Mouse (Mus musculus): Measurements from ENCODE around the gene Ank2. TPM values are rescaled to one million over a fixed set of nuclear protein-coding genes. Genes with fewer than 3 reads are reported as not detected.

Gene Ank2
- total RNA-seq, 1 experiment from 2014 or later, result 0.25 TPM

- no peak for ATAC-seq (replicated peaks in 1 of 2; ENCODE audit: insufficient read depth in 1 of 2, low FRiP score in 2 of 2, low TSS enrichment in 1 of 2, low read depth in 1 of 2, poor library complexity in 2 of 2, severe bottlenecking in 2 of 2)
Observed at GRCm38 (mm10) chr3:127282277-127282676, 216.9 kb downstream of the Ank2 start.

GRCm38 (mm10) chr3:127281390-127281789, 217.8 kb downstream of the Ank2 start:
- no peak for ATAC-seq (replicated peaks in 1 of 2; ENCODE audit: insufficient read depth in 1 of 2, low FRiP score in 2 of 2, low TSS enrichment in 1 of 2, low read depth in 1 of 2, poor library complexity in 2 of 2, severe bottlenecking in 2 of 2)

DNA sequence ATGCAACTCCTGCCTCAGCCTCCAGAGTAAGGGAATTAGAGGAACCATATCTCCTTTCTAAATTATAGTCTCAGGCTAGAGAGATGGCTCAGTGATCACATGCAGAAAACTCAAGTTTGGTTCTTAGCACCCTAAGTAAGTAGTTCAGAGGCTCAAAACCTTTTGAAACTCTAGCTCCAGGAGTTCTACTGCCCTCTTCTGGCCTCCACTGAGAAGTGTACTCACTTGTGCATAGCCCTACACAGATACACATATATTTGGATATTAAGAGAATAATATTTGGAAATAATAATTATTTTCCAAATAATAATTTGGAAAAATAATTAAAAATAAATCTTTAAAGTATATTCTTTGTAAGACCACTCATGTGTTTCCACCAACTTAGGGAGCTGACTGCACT, 218.8 kb downstream of the Ank2 start:
- no peak for ATAC-seq (replicated peaks in 1 of 2; ENCODE audit: insufficient read depth in 1 of 2, low FRiP score in 2 of 2, low TSS enrichment in 1 of 2, low read depth in 1 of 2, poor library complexity in 2 of 2, severe bottlenecking in 2 of 2)

DNA sequence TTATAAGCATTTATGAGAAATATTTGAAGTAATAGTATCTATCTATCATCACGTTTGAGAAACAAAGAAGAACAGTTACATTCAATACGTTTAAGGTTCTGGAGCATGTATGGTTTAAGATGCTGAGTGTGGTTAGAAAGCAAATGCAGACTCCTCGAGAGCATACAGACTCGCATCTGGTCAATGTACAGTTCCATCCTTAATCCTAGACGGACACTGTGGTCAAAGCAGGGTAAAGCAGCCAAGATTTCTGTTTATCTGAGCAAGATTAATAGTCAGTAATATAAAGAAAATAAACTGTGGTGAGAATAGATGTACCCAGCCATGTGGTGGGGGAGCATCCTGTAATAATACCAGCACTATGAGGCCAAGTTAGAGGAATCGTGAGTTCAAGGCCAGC, 223.2 kb downstream of the Ank2 start:
- ATAC-seq (replicated peaks in 1 of 2; ENCODE audit: insufficient read depth in 1 of 2, low FRiP score in 2 of 2, low TSS enrichment in 1 of 2, low read depth in 1 of 2, poor library complexity in 2 of 2, severe bottlenecking in 2 of 2), result no peak

DNA sequence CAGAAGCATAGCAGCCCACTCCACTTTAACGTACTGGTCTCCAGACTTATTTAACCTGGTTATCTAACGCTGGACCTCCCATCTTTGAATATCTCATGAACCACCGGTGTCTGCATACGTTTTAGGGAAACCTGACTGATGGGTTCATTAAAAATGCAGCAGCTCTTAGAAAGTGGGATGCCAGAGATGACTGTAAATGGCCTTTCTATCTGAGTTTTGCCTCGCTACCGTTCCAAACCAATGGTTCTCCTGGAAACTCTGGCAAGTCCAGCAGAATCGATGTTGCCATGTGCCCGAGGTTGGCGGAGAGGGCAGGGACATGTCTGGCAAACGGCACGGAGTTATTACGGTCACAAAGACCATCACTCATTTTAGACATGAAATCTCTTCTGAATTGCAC, 226.3 kb downstream of the Ank2 start:
- ATAC-seq (replicated peaks in 1 of 2; ENCODE audit: insufficient read depth in 1 of 2, low FRiP score in 2 of 2, low TSS enrichment in 1 of 2, low read depth in 1 of 2, poor library complexity in 2 of 2, severe bottlenecking in 2 of 2), result no peak

- ATAC-seq (replicated peaks in 1 of 2; ENCODE audit: insufficient read depth in 1 of 2, low FRiP score in 2 of 2, low TSS enrichment in 1 of 2, low read depth in 1 of 2, poor library complexity in 2 of 2, severe bottlenecking in 2 of 2), result no peak
Observed at GRCm38 (mm10) chr3:127269616-127270015, 229.5 kb downstream of the Ank2 start.

DNA sequence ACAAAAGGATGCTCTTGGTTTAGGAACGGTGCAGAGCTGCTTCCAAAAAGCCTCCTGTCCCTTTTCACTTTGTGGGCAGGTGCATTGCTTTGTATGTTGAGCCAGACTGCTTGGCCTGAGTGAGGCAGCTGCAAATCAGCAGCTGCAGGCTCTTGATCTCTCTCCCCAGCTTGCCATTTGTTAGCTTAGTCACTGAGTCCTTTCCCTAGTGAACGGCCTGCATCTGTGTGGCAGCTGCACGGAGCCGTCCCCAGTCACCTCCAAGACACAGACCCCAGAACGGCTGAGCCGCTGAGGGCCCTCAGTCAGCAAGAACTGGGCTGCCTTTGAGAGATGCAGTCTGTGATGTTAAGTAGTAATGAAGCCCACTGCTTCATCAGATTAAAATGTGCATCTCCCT, 231.3 kb downstream of the Ank2 start:
- ATAC-seq (replicated peaks in 1 of 2; ENCODE audit: insufficient read depth in 1 of 2, low FRiP score in 2 of 2, low TSS enrichment in 1 of 2, low read depth in 1 of 2, poor library complexity in 2 of 2, severe bottlenecking in 2 of 2), result no peak

DNA sequence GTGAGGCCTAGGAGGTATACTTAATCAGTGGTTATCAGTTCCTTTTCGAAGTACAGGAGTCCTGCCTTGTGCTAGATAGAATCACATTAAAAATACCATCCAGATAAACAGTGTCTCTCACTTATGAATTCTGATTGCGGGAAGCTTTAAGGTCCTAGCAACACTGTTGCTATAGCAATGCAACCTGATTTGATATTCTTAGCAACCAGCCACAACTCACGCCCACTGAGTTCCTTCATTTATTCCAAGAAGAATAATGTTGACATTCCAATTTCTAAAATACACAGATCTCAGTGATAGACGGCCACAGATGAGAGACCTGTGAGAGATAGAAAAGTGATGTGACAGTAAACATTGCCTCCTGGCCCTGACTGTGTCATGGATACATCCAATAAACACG, 233.4 kb downstream of the Ank2 start:
- ATAC-seq (replicated peaks in 1 of 2; ENCODE audit: insufficient read depth in 1 of 2, low FRiP score in 2 of 2, low TSS enrichment in 1 of 2, low read depth in 1 of 2, poor library complexity in 2 of 2, severe bottlenecking in 2 of 2), result no peak

- no peak for ATAC-seq (replicated peaks in 1 of 2; ENCODE audit: insufficient read depth in 1 of 2, low FRiP score in 2 of 2, low TSS enrichment in 1 of 2, low read depth in 1 of 2, poor library complexity in 2 of 2, severe bottlenecking in 2 of 2)
Observed at GRCm38 (mm10) chr3:127265182-127265581, 234.0 kb downstream of the Ank2 start.

- ATAC-seq (replicated peaks in 1 of 2; ENCODE audit: insufficient read depth in 1 of 2, low FRiP score in 2 of 2, low TSS enrichment in 1 of 2, low read depth in 1 of 2, poor library complexity in 2 of 2, severe bottlenecking in 2 of 2), result no peak
Observed at GRCm38 (mm10) chr3:127260786-127261166, 238.4 kb downstream of the Ank2 start.

DNA sequence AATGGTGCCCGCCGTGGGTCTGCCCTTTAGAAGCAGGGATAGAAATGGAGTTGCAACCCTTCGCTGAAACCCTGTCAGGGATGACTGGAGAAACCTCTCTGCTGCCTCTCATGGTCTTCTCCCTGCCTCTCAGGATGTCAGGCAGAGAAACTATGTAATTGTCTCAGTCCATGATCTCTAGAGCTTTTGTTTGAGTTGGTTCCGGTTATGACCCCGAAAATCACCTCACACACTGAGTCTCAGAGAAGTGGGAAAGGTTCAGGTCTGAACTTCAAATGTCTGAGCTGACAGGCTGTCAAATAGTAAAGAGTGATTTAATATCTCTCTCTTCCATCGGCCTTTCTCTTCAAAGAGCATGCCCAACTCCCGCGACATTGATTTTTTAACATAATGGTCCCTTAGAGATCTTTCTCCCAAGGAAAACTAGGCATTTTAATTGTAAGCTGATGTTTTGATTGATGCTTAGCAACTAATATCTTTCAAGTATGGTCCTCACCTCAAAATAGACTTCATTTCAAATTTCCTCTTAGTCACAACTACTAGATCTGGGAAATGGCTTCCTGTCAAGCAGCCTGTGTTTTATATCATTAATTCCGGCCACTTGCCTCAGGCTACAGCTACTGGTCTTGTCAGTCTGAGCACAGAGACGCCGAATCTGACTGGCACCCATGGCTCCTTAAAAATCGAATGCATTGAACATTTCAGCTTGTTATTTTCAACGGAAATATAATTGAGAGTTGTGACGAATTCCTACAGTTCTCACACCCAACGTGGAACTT, 239.0 kb downstream of the Ank2 start:
- ATAC-seq (replicated peaks in 1 of 2; ENCODE audit: insufficient read depth in 1 of 2, low FRiP score in 2 of 2, low TSS enrichment in 1 of 2, low read depth in 1 of 2, poor library complexity in 2 of 2, severe bottlenecking in 2 of 2), result no peak

DNA sequence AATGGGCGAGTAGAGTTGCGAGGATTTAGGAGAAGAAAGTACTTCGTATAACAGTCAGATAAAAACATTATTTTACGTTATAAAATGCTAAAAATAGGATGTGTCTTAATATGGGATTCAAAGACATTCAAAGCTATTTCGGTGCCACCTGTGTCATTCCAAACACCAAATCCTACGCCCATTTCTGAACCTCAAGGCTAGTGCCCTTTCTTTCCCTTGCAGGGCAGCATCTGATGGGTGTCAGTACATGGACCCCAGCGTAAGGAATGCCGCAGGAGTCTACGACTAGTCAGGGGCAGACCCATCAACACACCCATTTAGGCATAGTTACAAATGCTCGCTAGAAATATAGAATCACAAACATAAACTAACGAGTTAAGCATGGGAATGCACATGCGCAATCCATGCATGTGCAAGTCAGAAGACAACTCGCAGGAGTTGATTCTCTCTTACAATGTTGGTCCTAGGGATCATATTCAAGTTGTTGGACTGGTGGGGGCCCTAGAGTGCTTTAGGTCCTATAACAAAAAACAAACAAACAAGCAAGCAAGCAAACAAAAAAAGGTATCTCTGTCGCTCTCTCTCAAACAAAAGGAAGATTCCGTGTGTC, 240.6 kb downstream of the Ank2 start:
- ATAC-seq (replicated peaks in 1 of 2; ENCODE audit: insufficient read depth in 1 of 2, low FRiP score in 2 of 2, low TSS enrichment in 1 of 2, low read depth in 1 of 2, poor library complexity in 2 of 2, severe bottlenecking in 2 of 2), result no peak

- peak in 1 of 2 experiments; percentile 27; a peak in 2 of 4 replicates for ATAC-seq (replicated peaks in 1 of 2; ENCODE audit: insufficient read depth in 1 of 2, low FRiP score in 2 of 2, low TSS enrichment in 1 of 2, low read depth in 1 of 2, poor library complexity in 2 of 2, severe bottlenecking in 2 of 2)
Observed at GRCm38 (mm10) chr3:127257969-127258368, 241.2 kb downstream of the Ank2 start.

DNA sequence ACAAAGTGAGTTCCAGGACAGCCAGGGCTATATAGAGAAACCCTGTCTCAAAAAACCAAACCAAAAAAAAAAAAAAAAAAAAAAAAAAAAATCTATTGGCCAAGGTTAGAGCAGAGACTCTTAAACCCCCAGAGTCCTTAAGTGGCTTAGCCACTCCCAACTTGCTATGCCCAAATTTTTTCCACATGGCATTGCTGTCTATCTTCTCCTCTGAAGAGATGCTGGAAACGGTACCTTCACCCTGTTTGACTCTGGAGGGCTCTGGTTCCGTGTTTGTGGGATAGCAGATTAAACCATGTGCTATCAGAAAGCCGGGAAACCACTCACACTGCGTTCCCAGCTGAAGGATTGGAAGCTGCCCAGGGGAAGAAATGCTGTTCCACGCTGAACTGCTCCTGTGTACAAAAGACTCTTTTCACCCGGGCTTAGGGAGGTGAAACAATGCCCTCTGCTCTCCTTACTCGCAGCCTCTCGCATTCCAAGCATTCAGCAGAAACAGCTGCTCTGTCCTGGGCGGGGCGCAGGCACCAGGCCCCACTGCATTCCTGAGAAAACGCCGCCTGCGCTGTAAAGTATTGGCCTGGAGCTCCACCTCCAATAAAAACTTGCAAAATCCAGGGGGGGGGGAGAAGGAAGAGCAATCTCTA, 241.7 kb downstream of the Ank2 start:
- peak in 1 of 2 experiments; percentile 7; a peak in 1 of 4 replicates for ATAC-seq (replicated peaks in 1 of 2; ENCODE audit: insufficient read depth in 1 of 2, low FRiP score in 2 of 2, low TSS enrichment in 1 of 2, low read depth in 1 of 2, poor library complexity in 2 of 2, severe bottlenecking in 2 of 2)

GRCm38 (mm10) chr3:127256681-127257080, 242.5 kb downstream of the Ank2 start:
- no peak for ATAC-seq (replicated peaks in 1 of 2; ENCODE audit: insufficient read depth in 1 of 2, low FRiP score in 2 of 2, low TSS enrichment in 1 of 2, low read depth in 1 of 2, poor library complexity in 2 of 2, severe bottlenecking in 2 of 2)

DNA sequence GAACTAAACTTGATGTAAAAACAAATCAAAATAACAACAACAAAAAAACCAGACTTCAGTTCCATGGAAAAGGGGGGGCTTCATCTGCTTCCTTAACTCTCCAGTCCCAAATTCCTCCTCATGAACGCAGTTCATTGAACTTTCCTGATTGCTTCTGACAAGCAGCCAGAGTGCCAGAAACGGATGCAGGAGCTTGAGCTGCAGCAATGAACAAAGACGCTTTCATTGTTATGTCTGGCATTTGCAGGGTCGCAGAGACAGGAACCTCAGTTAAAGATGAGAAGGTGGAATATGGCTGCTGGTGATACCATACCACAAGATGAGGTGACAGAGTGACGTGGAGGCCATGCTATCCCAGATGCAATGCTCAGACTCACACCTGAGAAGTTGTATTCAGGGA, 248.2 kb downstream of the Ank2 start:
- no peak for ATAC-seq (replicated peaks in 1 of 2; ENCODE audit: insufficient read depth in 1 of 2, low FRiP score in 2 of 2, low TSS enrichment in 1 of 2, low read depth in 1 of 2, poor library complexity in 2 of 2, severe bottlenecking in 2 of 2)

DNA sequence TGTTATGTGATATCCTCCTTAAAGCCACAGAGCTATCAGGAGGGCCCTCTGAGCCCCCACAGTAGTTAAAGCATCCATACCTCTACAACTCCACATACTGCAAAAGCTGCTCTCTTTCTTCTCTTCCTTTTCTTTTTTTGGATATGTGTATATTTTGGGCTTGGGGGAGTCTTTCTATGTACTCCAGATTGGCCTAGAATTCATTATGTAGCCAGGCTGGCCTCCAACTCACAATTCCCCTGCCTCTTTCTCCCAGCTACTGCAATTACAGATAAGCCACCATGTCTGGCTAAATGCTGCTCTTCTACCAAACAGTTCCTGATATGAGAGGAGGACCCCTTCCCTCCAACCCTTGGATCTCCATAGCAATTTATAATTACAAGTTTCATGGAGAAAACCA, 250.5 kb downstream of the Ank2 start:
- no peak for ATAC-seq (replicated peaks in 1 of 2; ENCODE audit: insufficient read depth in 1 of 2, low FRiP score in 2 of 2, low TSS enrichment in 1 of 2, low read depth in 1 of 2, poor library complexity in 2 of 2, severe bottlenecking in 2 of 2)

- ATAC-seq (replicated peaks in 1 of 2; ENCODE audit: insufficient read depth in 1 of 2, low FRiP score in 2 of 2, low TSS enrichment in 1 of 2, low read depth in 1 of 2, poor library complexity in 2 of 2, severe bottlenecking in 2 of 2), result no peak
Observed at GRCm38 (mm10) chr3:127246989-127247708, 252.0 kb downstream of the Ank2 start.

All from hematopoietic stem cell, adult 5-6 weeks (primary cell).